Mouse (Mus musculus): Measurements from ENCODE around the gene Mrgpra2a. TPM values are rescaled to one million over a fixed set of nuclear protein-coding genes. Genes with fewer than 3 reads are reported as not detected.

The Mrgpra2a gene
- polyA plus RNA-seq (2017; shearing (Covaris generic)) = not detected

DNA sequence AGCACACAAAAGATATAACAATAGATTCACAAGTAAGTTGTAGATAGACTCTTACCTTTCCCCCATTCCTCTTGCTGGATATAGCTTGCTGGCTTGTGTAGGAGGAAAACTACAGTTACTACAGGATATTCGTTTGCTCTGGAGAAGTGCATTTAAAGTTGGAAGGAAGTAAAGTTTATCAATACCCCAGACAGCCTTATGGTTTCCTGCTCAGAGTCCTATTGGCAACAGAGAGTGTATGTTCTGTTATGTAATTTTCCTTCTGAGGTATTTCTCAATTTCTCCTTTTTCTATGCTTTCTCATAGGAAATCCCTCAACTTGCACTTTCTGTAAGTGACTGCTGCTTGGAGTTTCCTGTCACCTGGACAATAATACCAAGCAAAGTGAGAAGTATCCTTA, at the start of gene Mrgpra2a:
Gene Mrgpra2a, minus strand, starts transcription at position 125 of the 400 bp plus-strand sequence.

Other genes with a start within 250 kb of the Mrgpra2a start
- not detected for gene Mrgpra6, start 247.2 kb downstream of the Mrgpra2a start, polyA plus RNA-seq (2017; shearing (Covaris generic))
- gene Mrgpra9, start 199.3 kb downstream of the Mrgpra2a start, polyA plus RNA-seq (2017; shearing (Covaris generic)) = not detected
- gene Mrgpra1, start 97.9 kb downstream of the Mrgpra2a start, polyA plus RNA-seq (2017; shearing (Covaris generic)) = not detected
- not detected for gene Mrgpra2b, start 76.7 kb upstream of the Mrgpra2a start, polyA plus RNA-seq (2017; shearing (Covaris generic))
- gene Mrgpra3, start 149.2 kb upstream of the Mrgpra2a start, polyA plus RNA-seq (2017; shearing (Covaris generic)) = not detected